20 mouse cellular contexts compared by ENCODE assay signal in genomic region chr6:82525107-82525867, GRCm38 (mm10).
DNase-seq lines count a peak whose midpoint lies in the region; ATAC-seq and TF ChIP-seq lines count a peak whose summit lies in the region.
"Had no signal": no experiment of that assay in that cellular context is flagged by ENCODE, and none has a peak within 500 bp of the region (broad histone marks: within the 10 kb centered on the region; RNA-seq: fewer than 3 reads in every experiment).

No protein-coding gene starts in this region.

- no peaks in the 10 kb centered on the region for H3K9me3 ChIP-seq in kidney, postnatal 0 days (replicated peaks; ENCODE audit: low read length)
- no peaks in the 10 kb centered on the region for H3K9me3 ChIP-seq in midbrain, embryonic 11.5 days (ENCODE audit: control insufficient read depth, low read length)
- H3K9me3 ChIP-seq in midbrain, embryonic 16.5 days (replicated peaks; ENCODE audit: control insufficient read depth, low read length, poor library complexity, severe bottlenecking), result no peaks in the 10 kb centered on the region
- no peaks in the 10 kb centered on the region; the same call in 1 of the 2 replicates for H3K9me3 ChIP-seq in limb, embryonic 13.5 days
- H3K9me3 ChIP-seq: embryonic facial prominence, embryonic 12.5 days; midbrain, embryonic 15.5 days; neural tube, embryonic 12.5 days had no signal

- no peak overlapping the region for H3K4me3 ChIP-seq in kidney, postnatal 0 days (replicated peaks; ENCODE audit: low read depth, low read length)
- no peak overlapping the region for H3K4me3 ChIP-seq in midbrain, embryonic 11.5 days (ENCODE audit: low read depth, low read length)
- no peak overlapping the region for H3K4me3 ChIP-seq in midbrain, embryonic 16.5 days (ENCODE audit: low read depth, low read length)
- no peak overlapping the region for H3K4me3 ChIP-seq in limb, embryonic 13.5 days
- H3K4me3 ChIP-seq: embryonic facial prominence, embryonic 12.5 days; gastrocnemius, adult 2 months; midbrain, embryonic 15.5 days; neural tube, embryonic 12.5 days had no signal

- H3K4me2 ChIP-seq in kidney, postnatal 0 days (ENCODE audit: low read length), result no peak overlapping the region
- H3K4me2 ChIP-seq in midbrain, embryonic 11.5 days, result no peak overlapping the region
- no peak overlapping the region for H3K4me2 ChIP-seq in midbrain, embryonic 16.5 days (ENCODE audit: low read length)
- no peak overlapping the region for H3K4me2 ChIP-seq in limb, embryonic 13.5 days (replicated peaks)
- H3K4me2 ChIP-seq: embryonic facial prominence, embryonic 12.5 days; heart, embryonic 11.5 days; midbrain, embryonic 15.5 days; neural tube, embryonic 12.5 days had no signal

- no peaks in the 10 kb centered on the region for H3K27me3 ChIP-seq in kidney, postnatal 0 days (ENCODE audit: insufficient read depth, low read length)
- H3K27me3 ChIP-seq in midbrain, embryonic 11.5 days (ENCODE audit: control insufficient read depth, insufficient read depth, low read length), result no peaks in the 10 kb centered on the region
- H3K27me3 ChIP-seq in midbrain, embryonic 16.5 days (ENCODE audit: control insufficient read depth, insufficient read depth, low read depth, low read length), result no peaks in the 10 kb centered on the region
- H3K27me3 ChIP-seq in limb, embryonic 13.5 days, result 0 out of 2 replicates have a peak, but pooled peaks cover 3% of the 10 kb centered on the region
- H3K27me3 ChIP-seq: embryonic facial prominence, embryonic 12.5 days; midbrain, embryonic 15.5 days; neural tube, embryonic 12.5 days had no signal

- peak; percentile 80 for ATAC-seq in frontal cortex, adult (ENCODE audit: low TSS enrichment)
- ATAC-seq in kidney, postnatal 0 days (replicated peaks; ENCODE audit: low FRiP score, low read depth), result no peak
- ATAC-seq in midbrain, embryonic 11.5 days (ENCODE audit: low FRiP score), result peak; percentile 52; the same call in 1 of the 2 replicates
- no peak for ATAC-seq in midbrain, embryonic 16.5 days
- peak; percentile 67; the same call in 1 of the 2 replicates for ATAC-seq in limb, embryonic 13.5 days (ENCODE audit: low FRiP score, low read depth)
- no peak for ATAC-seq in activated CD4-positive, CD25-positive, alpha-beta regulatory T cell, adult 4 months
- ATAC-seq: hindbrain, embryonic 16.5 days; liver, postnatal 0 days; midbrain, embryonic 15.5 days had no signal

- no peak overlapping the region for H3K9ac ChIP-seq in kidney, postnatal 0 days (ENCODE audit: low read depth, low read length)
- H3K9ac ChIP-seq in midbrain, embryonic 11.5 days (ENCODE audit: low read length), result no peak overlapping the region
- H3K9ac ChIP-seq in midbrain, embryonic 16.5 days (ENCODE audit: low read depth, low read length), result no peak overlapping the region
- no peak overlapping the region for H3K9ac ChIP-seq in limb, embryonic 13.5 days
- H3K9ac ChIP-seq: embryonic facial prominence, embryonic 12.5 days; liver, postnatal 0 days; midbrain, embryonic 15.5 days; neural tube, embryonic 12.5 days had no signal

- no peak for DNase-seq in frontal cortex, postnatal 25 days (ENCODE audit: low spot score in 2 of 2)
- DNase-seq in kidney, postnatal 0 days (ENCODE audit: low spot score), result peak; percentile 38
- DNase-seq in kidney, postnatal 36 days, result no peak
- no peak for DNase-seq in midbrain, embryonic 11.5 days (ENCODE audit: low spot score, missing footprints)
- DNase-seq: adrenal gland, postnatal 25 days; cerebellum, postnatal 10 days; gastrocnemius, adult 2 months; heart, postnatal 36 days; liver, postnatal 0 days; lung, postnatal 4 days; thymus, adult 2 months had no signal

- H3K36me3 ChIP-seq in kidney, postnatal 0 days (ENCODE audit: insufficient read depth, low read length), result no peaks in the 10 kb centered on the region
- no peaks in the 10 kb centered on the region for H3K36me3 ChIP-seq in midbrain, embryonic 11.5 days (ENCODE audit: control insufficient read depth, insufficient read depth, low read length)
- no peaks in the 10 kb centered on the region for H3K36me3 ChIP-seq in midbrain, embryonic 16.5 days (ENCODE audit: control insufficient read depth, insufficient read depth, low read length)
- no peaks in the 10 kb centered on the region for H3K36me3 ChIP-seq in limb, embryonic 13.5 days
- H3K36me3 ChIP-seq: embryonic facial prominence, embryonic 12.5 days; midbrain, embryonic 15.5 days; neural tube, embryonic 12.5 days had no signal

- 24% methylated on average over 3 of the region's 3 CpGs for WGBS in kidney, postnatal 0 days
- WGBS in midbrain, embryonic 11.5 days, result 53% methylated on average over 3 of the region's 3 CpGs
- WGBS in midbrain, embryonic 16.5 days, result 35% methylated on average over 3 of the region's 3 CpGs
- WGBS in limb, embryonic 13.5 days, result 36% methylated on average over 3 of the region's 3 CpGs

- no peaks in the 10 kb centered on the region; the same call in 1 of the 2 replicates for H3K4me1 ChIP-seq in kidney, postnatal 0 days (replicated peaks; ENCODE audit: insufficient read depth, low read length)
- H3K4me1 ChIP-seq in midbrain, embryonic 11.5 days (ENCODE audit: control insufficient read depth, insufficient read depth, low read length), result peaks cover 4% of the 10 kb centered on the region; the same call in 1 of the 2 replicates
- H3K4me1 ChIP-seq in midbrain, embryonic 16.5 days (ENCODE audit: control insufficient read depth, insufficient read depth, low read length), result no peaks in the 10 kb centered on the region
- peaks cover 12% of the 10 kb centered on the region for H3K4me1 ChIP-seq in limb, embryonic 13.5 days
- H3K4me1 ChIP-seq: midbrain, embryonic 15.5 days had no signal

- no peak for TF ChIP-seq CTCF in kidney, postnatal 0 days (IDR thresholded peaks at IDR 0.05; ENCODE audit: low read depth)

- H3K27ac ChIP-seq in kidney, postnatal 0 days, result no peak overlapping the region
- no peak overlapping the region; the same call in 1 of the 2 replicates for H3K27ac ChIP-seq in midbrain, embryonic 11.5 days (ENCODE audit: low read depth, low read length)
- no peak overlapping the region for H3K27ac ChIP-seq in midbrain, embryonic 16.5 days (ENCODE audit: low read length)
- H3K27ac ChIP-seq in limb, embryonic 13.5 days, result no peak overlapping the region
- H3K27ac ChIP-seq: embryonic facial prominence, embryonic 12.5 days; gastrocnemius, adult 2 months; midbrain, embryonic 15.5 days; neural tube, embryonic 12.5 days had no signal

Comparison
In these comparisons a context has a peak if more than half of its experiments do, and no peak if none do; other contexts are left out.
1. ATAC-seq: peak in frontal cortex, adult (single experiment), midbrain, embryonic 11.5 days (single experiment) and limb, embryonic 13.5 days (single experiment); none in kidney, postnatal 0 days (single experiment), midbrain, embryonic 16.5 days (single experiment) and activated CD4-positive, CD25-positive, alpha-beta regulatory T cell, adult 4 months (single experiment).